Mouse (Mus musculus): Measurements from ENCODE around the gene Adrm1. TPM values are rescaled to one million over a fixed set of nuclear protein-coding genes. Genes with fewer than 3 reads are reported as not detected.

Adrm1 gene
- polyA plus RNA-seq, 1 experiment: 80.0 TPM

DNA sequence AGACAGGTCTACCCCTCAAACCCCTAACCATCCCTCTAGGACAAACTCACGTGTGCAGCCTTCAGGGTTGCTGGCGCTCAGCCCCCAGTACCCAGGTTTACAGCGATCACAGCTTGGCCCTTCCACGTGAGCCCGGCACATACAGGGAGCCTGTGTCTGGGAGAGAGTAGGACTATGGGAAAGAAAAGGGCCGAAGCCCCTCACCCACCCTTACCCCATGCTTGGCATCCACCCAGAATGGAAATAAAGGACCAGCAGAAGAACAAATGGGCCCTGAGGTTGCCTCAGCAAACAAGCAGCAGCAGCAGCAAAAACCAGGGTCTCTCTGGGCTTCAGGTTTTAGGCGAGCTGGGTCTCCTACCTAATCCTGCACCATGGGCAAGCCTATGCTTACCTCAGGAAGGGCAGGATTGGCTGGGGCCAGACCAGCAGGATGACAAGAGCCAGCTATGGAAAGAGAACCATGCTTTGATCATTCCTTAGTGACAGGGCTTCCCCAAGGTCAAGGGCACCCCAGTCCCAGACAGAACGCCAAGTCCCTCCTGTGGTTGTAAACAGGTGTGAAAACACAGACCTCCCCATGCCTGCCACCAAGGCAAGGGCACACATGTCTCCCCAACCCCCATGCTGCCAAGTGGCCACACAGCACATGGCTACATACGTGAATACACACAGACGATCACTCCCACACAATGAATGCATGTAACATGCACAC is 26.2 kb downstream of the Adrm1 start:
- 91% methylated on average over 10 of the region's 10 CpGs for WGBS
- Histone ChIP-seq H3K4me3 (ENCODE audit: insufficient read depth, low read depth, low read length) (no peak overlapping the region), H3K36me3 (ENCODE audit: control insufficient read depth, insufficient read depth, low read length) (peaks cover 4% of the 10 kb centered on the region; the same call in 1 of the 2 replicates), H3K27me3 (replicated peaks; ENCODE audit: control insufficient read depth, insufficient read depth, low read length) (no peaks in the 10 kb centered on the region), H3K4me1 (ENCODE audit: control insufficient read depth, insufficient read depth, low read length) (no peaks in the 10 kb centered on the region), H3K27ac (ENCODE audit: insufficient read depth, low read depth, low read length) (no peak overlapping the region)
- DNase-seq: no peak
- TF ChIP-seq CTCF (conservative IDR thresholded peaks at IDR 0.05; ENCODE audit: insufficient read depth, insufficient read length, low read depth, low read length) (no peak), POLR2A (IDR thresholded peaks at IDR 0.05; ENCODE audit: low read depth, low read length) (no peak)

DNA sequence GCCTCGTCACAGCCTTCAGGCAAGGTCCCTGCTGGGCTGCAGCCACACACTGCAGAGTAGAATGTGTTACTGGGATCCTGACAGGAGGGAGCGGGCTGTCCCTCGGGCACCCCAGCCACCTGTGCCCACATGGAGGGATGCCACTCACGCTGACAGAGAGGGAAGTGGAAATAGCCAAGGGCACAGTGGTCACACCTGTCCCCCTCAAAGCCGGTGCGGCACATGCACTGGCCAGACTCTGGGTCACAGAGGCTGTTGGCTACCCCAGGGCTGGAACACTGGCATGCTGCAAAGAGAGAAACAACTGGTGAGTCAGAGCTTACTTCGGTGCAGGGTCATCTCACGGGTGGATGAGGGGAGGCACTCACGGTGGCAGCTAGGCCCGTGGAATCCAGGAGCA is 27.5 kb downstream of the Adrm1 start:
- H3K36me3 ChIP-seq (ENCODE audit: control insufficient read depth, insufficient read depth, low read length): peaks cover 2% of the 10 kb centered on the region; the same call in 1 of the 2 replicates

DNA sequence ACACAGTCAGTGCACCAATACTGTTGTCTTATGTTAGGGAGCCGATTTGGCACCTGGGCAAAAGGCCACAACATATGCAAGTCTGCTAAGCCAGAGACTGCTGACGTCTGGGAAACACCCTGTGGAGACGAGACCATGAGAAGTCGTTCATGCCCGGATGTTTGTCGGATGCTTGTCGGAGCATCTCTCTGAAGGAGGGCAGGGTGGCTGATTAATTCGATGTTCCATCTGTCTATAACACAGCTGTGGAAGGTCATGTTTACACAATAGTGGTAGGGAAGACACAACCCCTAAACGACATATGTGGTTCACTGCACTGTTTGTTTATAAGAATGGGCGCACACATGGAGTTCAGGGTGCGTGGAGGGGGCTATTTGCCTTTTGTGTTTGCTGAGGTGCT is 29.4 kb downstream of the Adrm1 start:
- Histone ChIP-seq H3K4me3 (ENCODE audit: insufficient read depth, low read depth, low read length) (no peak overlapping the region), H3K27me3 (replicated peaks; ENCODE audit: control insufficient read depth, insufficient read depth, low read length) (no peaks in the 10 kb centered on the region), H3K4me1 (ENCODE audit: control insufficient read depth, insufficient read depth, low read length) (no peaks in the 10 kb centered on the region), H3K36me3 (ENCODE audit: control insufficient read depth, insufficient read depth, low read length) (no peaks in the 10 kb centered on the region), H3K27ac (ENCODE audit: insufficient read depth, low read depth, low read length) (no peak overlapping the region)
- TF ChIP-seq CTCF (conservative IDR thresholded peaks at IDR 0.05; ENCODE audit: insufficient read depth, insufficient read length, low read depth, low read length) (no peak), POLR2A (IDR thresholded peaks at IDR 0.05; ENCODE audit: low read depth, low read length) (no peak)
- 67% methylated on average over 11 of the region's 11 CpGs for WGBS
- DNase-seq: no peak

More for the DNA sequence above, 27.5 kb downstream of the Adrm1 start:
- Histone ChIP-seq H3K27ac (ENCODE audit: insufficient read depth, low read depth, low read length) (no peak overlapping the region), H3K4me1 (ENCODE audit: control insufficient read depth, insufficient read depth, low read length) (no peaks in the 10 kb centered on the region), H3K4me3 (ENCODE audit: insufficient read depth, low read depth, low read length) (no peak overlapping the region), H3K27me3 (replicated peaks; ENCODE audit: control insufficient read depth, insufficient read depth, low read length) (no peaks in the 10 kb centered on the region)
- no peak for DNase-seq
- 88% methylated on average over 10 of the region's 10 CpGs for WGBS
- TF ChIP-seq CTCF (conservative IDR thresholded peaks at IDR 0.05; ENCODE audit: insufficient read depth, insufficient read length, low read depth, low read length) (no peak), POLR2A (IDR thresholded peaks at IDR 0.05; ENCODE audit: low read depth, low read length) (no peak)

- no peak for TF ChIP-seq POLR2A (IDR thresholded peaks at IDR 0.05; ENCODE audit: low read depth, low read length)
- no peak for TF ChIP-seq CTCF (conservative IDR thresholded peaks at IDR 0.05; ENCODE audit: insufficient read depth, insufficient read length, low read depth, low read length)
- DNase-seq: no peak
- Histone ChIP-seq H3K27me3 (replicated peaks; ENCODE audit: control insufficient read depth, insufficient read depth, low read length) (no peaks in the 10 kb centered on the region), H3K4me3 (ENCODE audit: insufficient read depth, low read depth, low read length) (no peak overlapping the region), H3K27ac (ENCODE audit: insufficient read depth, low read depth, low read length) (no peak overlapping the region), H3K4me1 (ENCODE audit: control insufficient read depth, insufficient read depth, low read length) (no peaks in the 10 kb centered on the region), H3K36me3 (ENCODE audit: control insufficient read depth, insufficient read depth, low read length) (no peaks in the 10 kb centered on the region)
- WGBS: 66% methylated on average over 9 of the region's 9 CpGs
Observed at GRCm38 (mm10) chr2:180201303-180201702, 30.0 kb downstream of the Adrm1 start.

DNA sequence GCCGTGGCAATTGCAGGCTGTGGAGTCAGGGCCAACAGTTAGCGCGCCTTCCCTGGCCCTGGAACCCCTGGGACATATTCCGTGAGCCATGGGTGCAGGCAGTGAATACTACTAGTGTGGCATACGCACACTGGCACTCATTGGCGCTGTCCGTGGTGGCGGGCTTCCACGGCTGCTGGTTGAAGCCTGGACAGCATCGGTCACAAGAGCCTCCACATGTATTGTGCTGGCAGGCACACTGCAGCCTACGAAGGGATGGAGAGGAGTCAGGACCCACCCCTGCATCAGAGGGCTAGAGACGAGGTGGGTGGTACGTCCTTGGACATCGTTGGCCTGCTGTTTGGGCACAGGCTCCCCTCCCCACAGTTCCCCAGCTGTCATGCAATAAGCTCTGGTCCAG is 31.0 kb downstream of the Adrm1 start:
- Histone ChIP-seq H3K36me3 (ENCODE audit: control insufficient read depth, insufficient read depth, low read length) (no peaks in the 10 kb centered on the region), H3K27ac (ENCODE audit: insufficient read depth, low read depth, low read length) (no peak overlapping the region), H3K4me3 (ENCODE audit: insufficient read depth, low read depth, low read length) (no peak overlapping the region), H3K27me3 (replicated peaks; ENCODE audit: control insufficient read depth, insufficient read depth, low read length) (no peaks in the 10 kb centered on the region), H3K4me1 (ENCODE audit: control insufficient read depth, insufficient read depth, low read length) (no peaks in the 10 kb centered on the region)
- 92% methylated on average over 14 of the region's 14 CpGs for WGBS
- TF ChIP-seq CTCF (conservative IDR thresholded peaks at IDR 0.05; ENCODE audit: insufficient read depth, insufficient read length, low read depth, low read length) (no peak), POLR2A (IDR thresholded peaks at IDR 0.05; ENCODE audit: low read depth, low read length) (no peak)
- no peak for DNase-seq

- WGBS: 68% methylated on average over 10 of the region's 10 CpGs
- Histone ChIP-seq H3K27me3 (replicated peaks; ENCODE audit: control insufficient read depth, insufficient read depth, low read length) (no peaks in the 10 kb centered on the region), H3K36me3 (ENCODE audit: control insufficient read depth, insufficient read depth, low read length) (no peaks in the 10 kb centered on the region), H3K27ac (ENCODE audit: insufficient read depth, low read depth, low read length) (no peak overlapping the region), H3K4me1 (ENCODE audit: control insufficient read depth, insufficient read depth, low read length) (no peaks in the 10 kb centered on the region), H3K4me3 (ENCODE audit: insufficient read depth, low read depth, low read length) (no peak overlapping the region)
- no peak for DNase-seq
- TF ChIP-seq POLR2A (IDR thresholded peaks at IDR 0.05; ENCODE audit: low read depth, low read length) (no peak), CTCF (conservative IDR thresholded peaks at IDR 0.05; ENCODE audit: insufficient read depth, insufficient read length, low read depth, low read length) (no peak)
Observed at GRCm38 (mm10) chr2:180202805-180203204, 31.5 kb downstream of the Adrm1 start.

- no peak for DNase-seq
- H3K4me3 ChIP-seq (ENCODE audit: insufficient read depth, low read depth, low read length): no peak overlapping the region
- peaks cover 4% of the 10 kb centered on the region; the same call in 1 of the 2 replicates for H3K4me1 ChIP-seq (ENCODE audit: control insufficient read depth, insufficient read depth, low read length)
- WGBS: 77% methylated on average over 9 of the region's 9 CpGs
- TF ChIP-seq CTCF (conservative IDR thresholded peaks at IDR 0.05; ENCODE audit: insufficient read depth, insufficient read length, low read depth, low read length) (no peak), POLR2A (IDR thresholded peaks at IDR 0.05; ENCODE audit: low read depth, low read length) (no peak)
- H3K27ac ChIP-seq (ENCODE audit: insufficient read depth, low read depth, low read length): no peak overlapping the region
- H3K36me3 ChIP-seq (ENCODE audit: control insufficient read depth, insufficient read depth, low read length): no peaks in the 10 kb centered on the region
- H3K27me3 ChIP-seq (replicated peaks; ENCODE audit: control insufficient read depth, insufficient read depth, low read length): no peaks in the 10 kb centered on the region
Observed at GRCm38 (mm10) chr2:180204501-180204900, 33.2 kb downstream of the Adrm1 start.

Data from kidney, adult 2 months (tissue).